Mouse (Mus musculus): ENCODE measurements around the gene Rhod.
"Not testable (repeated sequence)": the region's sequence is repeated elsewhere in the genome, so short reads cannot be mapped to it uniquely, and the experiment has no call there.

Rhod gene

GRCm38 (mm10) chr19:4439161-4439801, at the start of gene Rhod:
Rhod (minus strand) TSS chr19:4439432.
- no peak for DNase-seq (ENCODE audit: low read depth in 2 of 2, low spot score in 2 of 2)

GRCm38 (mm10) chr19:4487877-4488276, 48.6 kb upstream of the Rhod start:
- DNase-seq (ENCODE audit: low read depth in 2 of 2, low spot score in 2 of 2), result no peak

- DNase-seq (ENCODE audit: low read depth in 2 of 2, low spot score in 2 of 2), result no peak
These were observed 45.8 kb upstream of the Rhod start for GRCm38 (mm10) chr19:4485006-4485405.

- no peak for DNase-seq (ENCODE audit: low read depth in 2 of 2, low spot score in 2 of 2)
These were observed 43.1 kb upstream of the Rhod start for GRCm38 (mm10) chr19:4482111-4482859.

GRCm38 (mm10) chr19:4481326-4481725, 42.1 kb upstream of the Rhod start:
- DNase-seq (ENCODE audit: low read depth in 2 of 2, low spot score in 2 of 2), result no peak

GRCm38 (mm10) chr19:4480041-4480440, 40.8 kb upstream of the Rhod start:
- DNase-seq (ENCODE audit: low read depth in 2 of 2, low spot score in 2 of 2), result no peak

- no peak for DNase-seq (ENCODE audit: low read depth in 2 of 2, low spot score in 2 of 2)
These were observed 38.9 kb upstream of the Rhod start for GRCm38 (mm10) chr19:4478190-4478516.

- DNase-seq (ENCODE audit: low read depth in 2 of 2, low spot score in 2 of 2), result no peak
These were observed 38.3 kb upstream of the Rhod start, which contains the start of gene Syt12 for GRCm38 (mm10) chr19:4477345-4478189. Syt12 (minus strand) TSS chr19:4477447.

- no peak for DNase-seq (ENCODE audit: low read depth in 2 of 2, low spot score in 2 of 2)
These were observed 37.5 kb upstream of the Rhod start for GRCm38 (mm10) chr19:4476601-4477257.

GRCm38 (mm10) chr19:4475224-4475925, 36.1 kb upstream of the Rhod start:
- DNase-seq (ENCODE audit: low read depth in 2 of 2, low spot score in 2 of 2), result peak; percentile 25 to 59

GRCm38 (mm10) chr19:4474739-4475138, 35.5 kb upstream of the Rhod start:
- DNase-seq (ENCODE audit: low read depth in 2 of 2, low spot score in 2 of 2), result no peak

- no peak for DNase-seq (ENCODE audit: low read depth in 2 of 2, low spot score in 2 of 2)
These were observed 34.3 kb upstream of the Rhod start for GRCm38 (mm10) chr19:4473549-4473948.

- DNase-seq (ENCODE audit: low read depth in 2 of 2, low spot score in 2 of 2), result peak in 1 of 2 experiments; percentile 20
These were observed 29.1 kb upstream of the Rhod start for GRCm38 (mm10) chr19:4468363-4468762.

GRCm38 (mm10) chr19:4464666-4465065, 25.4 kb upstream of the Rhod start:
- no peak for DNase-seq (ENCODE audit: low read depth in 2 of 2, low spot score in 2 of 2)

- no peak for DNase-seq (ENCODE audit: low read depth in 2 of 2, low spot score in 2 of 2)
These were observed 22.7 kb upstream of the Rhod start for GRCm38 (mm10) chr19:4461981-4462380.

- DNase-seq (ENCODE audit: low read depth in 2 of 2, low spot score in 2 of 2), result peak; percentile 44 to 66
These were observed 17.0 kb upstream of the Rhod start for GRCm38 (mm10) chr19:4456227-4456626.

- DNase-seq (ENCODE audit: low read depth in 2 of 2, low spot score in 2 of 2), result no peak
These were observed 16.0 kb upstream of the Rhod start for GRCm38 (mm10) chr19:4455071-4455800.

GRCm38 (mm10) chr19:4454040-4454439, 14.8 kb upstream of the Rhod start:
- DNase-seq (ENCODE audit: low read depth in 2 of 2, low spot score in 2 of 2), result not testable (repeated sequence)

- no peak for DNase-seq (ENCODE audit: low read depth in 2 of 2, low spot score in 2 of 2)
These were observed 13.3 kb upstream of the Rhod start for GRCm38 (mm10) chr19:4452525-4452924.

GRCm38 (mm10) chr19:4451965-4452364, 12.7 kb upstream of the Rhod start:
- DNase-seq (ENCODE audit: low read depth in 2 of 2, low spot score in 2 of 2), result no peak
